Mouse (Mus musculus) forebrain, embryonic 11.5 days (tissue): Measurements from ENCODE around the gene Slc29a1. TPM values are rescaled to one million over a fixed set of nuclear protein-coding genes. Genes with fewer than 3 reads are reported as not detected.

Experiments
- ATAC-seq: fragments of 200-750 bp; cut with Nextera tagmentation; replicated peaks from 2 replicates; pipeline ENCODE4 v1.8.0; 2017; ENCODE audit warnings: moderate TSS enrichment; ENCODE audit not compliant: low FRiP score
- DNase-seq: peaks from one replicate; pipeline ENCODE4 v3.0.0-alpha.2; 2017; ENCODE audit warnings: low spot score
- H3K27ac ChIP-seq: fragments of 300-500 bp; sonication (generic); 2 replicates; pipeline ENCODE4 v1.5.1; 2014; ENCODE audit warnings: low read depth, low read length
- H3K27me3 ChIP-seq: fragments of 300-500 bp; sonication (generic); 2 replicates; pipeline ENCODE4 v1.6.1; 2014; ENCODE audit warnings: mild to moderate bottlenecking, low read length, mixed read lengths; ENCODE audit not compliant: control insufficient read depth, insufficient read depth
- H3K36me3 ChIP-seq: fragments of 300-500 bp; sonication (generic); 2 replicates; pipeline ENCODE4 v1.6.1; 2014; ENCODE audit warnings: mild to moderate bottlenecking, low read length, moderate library complexity, mixed read lengths; ENCODE audit not compliant: control insufficient read depth, insufficient read depth
- H3K4me1 ChIP-seq: fragments of 300-500 bp; sonication (generic); replicated peaks from 2 replicates; pipeline ENCODE4 v1.6.1; 2014; ENCODE audit warnings: low read length, mixed read lengths; ENCODE audit not compliant: control insufficient read depth, insufficient read depth
- H3K4me2 ChIP-seq: fragments of 300-500 bp; sonication (generic); 2 replicates; pipeline ENCODE4 v1.6.1; 2014; ENCODE audit warnings: low read depth, mild to moderate bottlenecking, low read length, moderate library complexity, mixed read lengths; ENCODE audit not compliant: severe bottlenecking
- H3K4me3 ChIP-seq: fragments of 300-500 bp; sonication (generic); 2 replicates; pipeline ENCODE4 v1.5.1; 2014; ENCODE audit warnings: low read depth, low read length
- H3K9ac ChIP-seq: fragments of 300-500 bp; sonication (generic); 2 replicates; pipeline ENCODE4 v1.6.1; 2014; ENCODE audit warnings: low read length
- H3K9me3 ChIP-seq: fragments of 300-500 bp; sonication (generic); 2 replicates; pipeline ENCODE4 v1.6.1; 2016; ENCODE audit warnings: low read length, mixed read lengths; ENCODE audit not compliant: control insufficient read depth
- WGBS: fragments of 180-500 bp; shearing (Covaris S2); extraction: QIAGEN DNeasy Blood & Tissue Kit; methylation state at CpG from one replicate; pipeline ENCODE4 v1.1.7; 2014; 5-methylcytosine and 5-hydroxymethylcytosine counted together
- polyA plus RNA-seq: library from polyadenylated mRNA; unstranded; fragments of >200 nt; fragmentation: Nextera tagmentation; extraction: Ambion mirVana; gene quantifications from 2 replicates; pipeline ENCODE4 v1.2.1, GENCODE M21; 2014

Gene Slc29a1
- polyA plus RNA-seq, 1 experiment from 2014 or later, result 56.7 TPM

DNA sequence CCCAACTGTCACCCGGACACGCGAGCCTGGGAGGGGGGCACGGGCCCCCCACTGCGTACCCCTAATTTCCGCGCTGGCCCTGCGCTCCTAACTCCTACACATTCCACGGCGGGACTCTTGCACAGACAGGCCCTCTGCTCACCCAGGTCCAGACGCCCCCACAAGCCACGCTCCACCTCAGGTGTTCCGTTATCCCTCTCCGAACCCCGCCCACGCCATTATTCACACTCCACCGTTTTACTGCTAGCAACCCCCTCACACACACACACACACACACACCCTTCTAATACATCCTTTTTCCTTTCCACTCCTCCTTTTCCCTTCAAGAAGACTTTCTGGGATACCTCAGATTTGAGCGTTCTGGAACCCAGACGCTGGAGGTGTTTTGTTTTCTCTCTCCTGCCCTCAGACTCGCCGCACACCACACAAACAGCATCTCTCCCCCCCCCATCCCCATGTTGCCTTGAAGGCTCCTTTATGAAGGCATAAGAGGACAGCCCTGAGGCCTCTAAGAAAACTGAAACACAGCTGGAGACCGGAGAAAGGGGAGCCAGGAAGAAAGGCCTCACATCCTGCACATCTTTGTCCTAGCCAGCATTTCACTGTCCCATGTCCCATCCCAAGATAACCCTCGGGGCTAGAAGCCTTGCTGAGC is 3.5 kb downstream of the Slc29a1 start:
- Histone ChIP-seq H3K9me3 (no peaks in the 10 kb centered on the region), H3K4me3 (peak overlapping the region; percentile 49), H3K9ac (peak overlapping the region; percentile 61), H3K36me3 (no peaks in the 10 kb centered on the region), H3K4me1 (peaks cover 18% of the 10 kb centered on the region), H3K27ac (no peak overlapping the region), H3K4me2 (peak overlapping the region; percentile 98), H3K27me3 (peaks cover 28% of the 10 kb centered on the region)
- ATAC-seq (no peak; the same call in 1 of the 2 replicates), DNase-seq (no peak)
- 3% methylated on average over 23 of the region's 23 CpGs for WGBS

DNA sequence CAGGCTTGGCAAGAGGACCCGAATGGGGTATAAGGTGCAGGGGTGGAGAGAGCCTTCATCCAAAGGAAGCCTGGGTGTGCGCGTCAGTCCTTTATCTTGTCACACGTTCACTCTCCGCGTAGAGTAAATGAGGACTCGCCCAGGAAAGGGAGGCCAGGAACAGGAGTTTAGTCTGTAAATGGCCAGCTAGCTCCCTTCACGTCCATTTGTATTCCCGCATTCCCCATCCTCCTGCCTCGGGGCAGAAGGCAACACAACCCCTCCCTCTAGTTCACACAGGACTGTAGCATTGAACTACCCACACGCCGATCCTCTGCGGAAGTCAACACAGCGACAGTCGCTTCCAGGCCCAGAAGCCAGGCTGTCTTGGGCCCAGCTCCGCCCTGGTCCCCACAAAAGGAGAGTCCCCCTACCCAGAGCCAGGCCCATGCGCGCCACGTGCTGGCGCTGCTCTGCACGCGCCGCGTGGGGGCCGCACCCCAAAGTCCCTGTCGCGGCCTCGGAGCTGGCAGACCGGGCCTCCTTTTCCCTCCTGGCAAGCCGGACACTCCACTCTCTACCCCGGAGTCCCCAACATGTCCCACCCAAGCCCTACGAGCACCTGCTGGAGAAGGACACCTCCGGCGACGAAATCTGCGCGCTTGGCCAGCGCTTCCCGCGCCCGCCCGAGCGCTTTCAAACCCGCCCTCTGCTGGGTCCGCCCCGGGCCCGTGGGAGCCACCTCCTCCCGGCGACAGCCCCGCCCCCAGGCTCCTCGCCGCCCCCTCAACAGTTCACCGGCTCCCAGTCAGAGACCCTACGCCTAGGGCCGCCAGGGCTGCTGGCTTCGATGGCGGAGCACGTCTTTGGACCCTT is 4.3 kb downstream of the Slc29a1 start:
- Histone ChIP-seq H3K4me2 (peak overlapping the region; percentile 98), H3K4me1 (peaks cover 18% of the 10 kb centered on the region), H3K4me3 (peak overlapping the region; percentile 49), H3K9me3 (no peaks in the 10 kb centered on the region), H3K36me3 (no peaks in the 10 kb centered on the region), H3K27ac (no peak overlapping the region), H3K27me3 (peaks cover 22% of the 10 kb centered on the region), H3K9ac (peak overlapping the region; percentile 61)
- peak; percentile 82 for ATAC-seq
- peak; percentile 89 for DNase-seq
- WGBS, result 1% methylated on average over 58 of the region's 58 CpGs

DNA sequence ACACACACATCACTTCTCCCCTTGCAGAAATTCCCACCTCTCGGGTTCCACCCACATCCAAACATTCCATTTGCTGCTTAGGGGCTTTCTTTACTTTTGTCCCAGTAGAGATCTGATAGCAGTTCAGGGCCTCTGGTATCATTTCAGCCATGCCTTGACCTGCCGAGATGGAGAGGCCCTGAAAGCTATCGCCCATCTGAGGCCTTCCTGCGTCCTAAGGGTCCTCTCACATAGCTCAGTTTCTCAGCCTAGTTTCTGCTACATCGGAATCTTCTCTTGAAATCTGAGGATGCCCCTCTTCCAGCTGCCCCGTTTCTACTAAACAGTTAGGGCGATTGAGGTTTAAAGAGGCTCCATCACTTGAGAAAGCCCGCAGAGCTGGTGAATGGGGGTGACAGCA is 5.2 kb downstream of the Slc29a1 start:
- Histone ChIP-seq H3K27ac (no peak overlapping the region), H3K9me3 (no peaks in the 10 kb centered on the region), H3K36me3 (no peaks in the 10 kb centered on the region), H3K27me3 (peaks cover 19% of the 10 kb centered on the region), H3K4me3 (peak overlapping the region; percentile 49; the same call in 1 of the 2 replicates), H3K4me1 (peaks cover 14% of the 10 kb centered on the region), H3K4me2 (peak overlapping the region; percentile 98), H3K9ac (no peak overlapping the region; the same call in 1 of the 2 replicates)
- no peak for DNase-seq
- 52% methylated on average over 8 of the region's 8 CpGs for WGBS
- no peak for ATAC-seq

DNA sequence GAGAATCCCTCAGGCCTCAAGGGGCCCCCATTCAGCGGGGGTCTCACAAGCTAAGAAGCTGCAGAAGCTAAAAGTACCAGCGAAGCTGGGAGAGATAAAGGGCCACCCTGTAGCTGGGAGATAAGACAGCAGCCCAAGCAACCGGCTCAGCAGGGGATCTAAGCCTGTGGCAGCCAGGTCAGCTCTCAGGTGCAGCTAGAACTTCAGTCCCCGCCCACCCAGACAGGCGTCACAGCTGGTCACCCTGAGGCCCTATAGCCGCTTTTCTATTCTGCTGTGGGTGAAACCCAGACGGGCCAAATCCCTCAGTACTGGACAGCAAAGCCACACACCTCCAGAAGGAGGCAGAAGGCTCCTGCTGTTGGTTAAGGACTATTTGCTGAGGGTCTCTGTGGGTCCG is 5.9 kb downstream of the Slc29a1 start:
- H3K27ac ChIP-seq, result no peak overlapping the region
- no peaks in the 10 kb centered on the region for H3K9me3 ChIP-seq
- no peak overlapping the region; the same call in 1 of the 2 replicates for H3K9ac ChIP-seq
- no peaks in the 10 kb centered on the region for H3K36me3 ChIP-seq
- H3K4me2 ChIP-seq, result peak overlapping the region; percentile 98; the same call in 1 of the 2 replicates
- peaks cover 14% of the 10 kb centered on the region for H3K4me1 ChIP-seq
- H3K27me3 ChIP-seq, result peaks cover 19% of the 10 kb centered on the region
- peak overlapping the region; percentile 7; the same call in 1 of the 2 replicates for H3K4me3 ChIP-seq
- 16% methylated on average over 8 of the region's 8 CpGs for WGBS
- ATAC-seq (no peak), DNase-seq (peak; percentile 54)

DNA sequence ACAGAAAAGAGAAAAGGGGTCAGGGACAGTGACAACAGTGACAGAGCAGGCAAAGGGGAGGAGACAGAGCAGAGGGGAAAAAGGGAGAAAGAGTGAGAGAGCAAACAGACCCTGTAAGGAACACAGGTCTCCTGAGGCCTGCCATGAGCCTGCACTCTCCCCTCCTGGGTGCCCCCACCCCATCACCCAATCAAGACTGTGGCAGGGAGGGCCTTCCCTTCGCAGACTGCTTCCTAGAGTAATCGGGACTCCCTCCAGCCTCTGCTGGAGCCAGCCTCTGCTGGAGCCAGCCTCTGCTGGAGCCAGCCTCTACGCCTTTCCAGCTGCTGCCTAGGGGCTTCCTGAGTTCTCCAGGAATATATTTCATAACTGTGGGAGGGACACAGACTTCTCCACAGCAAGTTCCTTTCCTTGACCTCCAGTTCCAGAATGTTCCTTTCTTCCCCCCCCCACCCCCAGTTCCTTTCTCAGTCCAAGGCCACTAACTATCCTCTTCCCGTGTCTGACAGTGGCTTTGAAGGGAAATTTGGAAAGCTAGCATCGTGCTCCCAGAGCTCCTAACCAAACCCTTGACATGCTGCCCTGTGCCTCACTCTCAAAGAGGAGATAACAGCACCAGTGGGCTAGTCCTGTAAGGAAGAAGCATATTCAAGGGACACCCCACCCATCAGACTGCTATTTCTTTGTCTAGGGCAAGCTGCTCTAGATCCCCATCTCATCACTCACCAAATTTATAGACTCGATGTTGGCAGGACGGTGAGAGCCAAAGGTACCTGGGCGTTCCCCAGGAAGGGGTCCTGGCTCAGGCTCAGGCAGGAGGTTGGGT is 6.6 kb downstream of the Slc29a1 start:
- Histone ChIP-seq H3K36me3 (no peaks in the 10 kb centered on the region), H3K27me3 (peaks cover 19% of the 10 kb centered on the region), H3K27ac (no peak overlapping the region), H3K9me3 (no peaks in the 10 kb centered on the region), H3K4me1 (peaks cover 14% of the 10 kb centered on the region), H3K9ac (no peak overlapping the region; the same call in 1 of the 2 replicates), H3K4me3 (no peak overlapping the region), H3K4me2 (0 out of 2 replicates have a peak overlapping the region, but pooled peaks have one; percentile 8)
- DNase-seq (peak; percentile 52), ATAC-seq (no peak)
- 51% methylated on average over 8 of the region's 8 CpGs for WGBS

DNA sequence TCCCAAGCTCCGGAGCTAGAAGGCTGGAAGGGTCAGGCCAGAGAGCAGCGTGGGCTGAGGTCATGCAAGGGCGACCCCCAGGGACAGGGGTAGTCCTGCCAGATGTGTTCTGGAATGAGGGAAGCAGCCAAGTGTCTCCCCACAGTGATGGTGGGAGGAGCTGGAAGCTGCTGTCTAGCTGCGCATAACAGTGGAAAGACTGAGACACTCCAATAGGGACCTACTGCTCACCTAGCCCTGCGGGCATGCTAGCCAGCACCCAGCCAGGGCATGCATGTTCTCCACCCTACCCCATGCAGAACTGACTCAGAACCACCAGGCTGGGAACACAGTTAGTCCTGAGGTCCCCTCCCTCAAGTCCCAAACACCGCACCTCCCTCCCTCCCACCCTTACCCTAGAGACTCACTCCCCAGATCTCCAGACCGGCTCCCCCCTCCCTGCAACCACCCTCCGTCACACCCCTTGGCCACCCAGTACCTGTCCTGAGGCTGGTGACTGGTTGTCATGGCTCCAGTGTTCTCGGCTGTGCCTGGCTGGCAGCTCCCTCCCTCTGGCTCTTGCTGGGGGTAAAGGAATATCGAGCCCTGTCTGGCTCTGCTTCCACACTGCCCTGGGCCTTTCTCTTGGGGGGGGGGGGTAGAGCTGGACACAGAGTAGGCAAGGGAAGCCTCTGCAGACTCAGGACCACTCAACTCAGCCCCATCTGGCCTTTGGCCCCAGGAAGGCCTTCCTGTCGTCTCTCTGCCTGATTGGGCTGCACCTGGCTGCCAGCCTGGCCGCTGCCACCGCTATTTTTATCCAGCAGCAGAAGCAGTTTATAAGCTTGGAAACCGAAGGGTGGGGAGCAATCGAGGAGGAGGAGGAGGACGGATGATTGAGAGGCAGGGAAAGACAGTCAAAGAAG is 7.5 kb downstream of the Slc29a1 start:
- H3K27me3 ChIP-seq, result peaks cover 19% of the 10 kb centered on the region
- H3K9ac ChIP-seq, result no peak overlapping the region; the same call in 1 of the 2 replicates
- no peaks in the 10 kb centered on the region for H3K36me3 ChIP-seq
- WGBS, result 56% methylated on average over 16 of the region's 16 CpGs
- H3K4me1 ChIP-seq, result peaks cover 14% of the 10 kb centered on the region
- H3K4me2 ChIP-seq, result no peak overlapping the region
- no peak overlapping the region for H3K4me3 ChIP-seq
- no peak overlapping the region for H3K27ac ChIP-seq
- H3K9me3 ChIP-seq, result no peaks in the 10 kb centered on the region
- DNase-seq, result no peak
- no peak for ATAC-seq

DNA sequence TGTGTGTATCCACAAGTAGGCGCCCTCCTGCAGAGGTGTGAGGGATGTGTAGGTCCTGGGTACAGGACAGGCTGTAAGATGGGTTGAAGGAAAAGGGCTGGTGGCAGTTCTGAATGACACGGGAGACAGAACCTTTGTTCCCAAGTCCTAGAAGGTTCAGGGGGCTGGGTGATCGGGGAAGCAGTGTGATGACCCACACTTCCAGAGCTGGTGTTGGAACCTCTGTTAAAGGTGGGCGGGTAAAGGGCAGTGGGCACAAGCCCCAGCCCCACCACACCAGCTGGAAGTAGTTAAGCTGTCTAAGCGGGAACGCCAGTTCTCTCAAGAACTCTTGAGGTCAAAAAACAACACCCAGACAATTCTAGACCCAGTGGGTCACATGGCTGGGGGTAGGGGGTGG is 9.0 kb downstream of the Slc29a1 start:
- Histone ChIP-seq H3K9me3 (no peaks in the 10 kb centered on the region), H3K4me2 (no peak overlapping the region), H3K27ac (no peak overlapping the region), H3K4me3 (no peak overlapping the region), H3K4me1 (peaks cover 5% of the 10 kb centered on the region; the same call in 1 of the 2 replicates), H3K27me3 (peaks cover 13% of the 10 kb centered on the region), H3K9ac (no peak overlapping the region), H3K36me3 (no peaks in the 10 kb centered on the region)
- peak; percentile 41 for DNase-seq
- WGBS, result 80% methylated on average over 6 of the region's 6 CpGs
- ATAC-seq, result no peak
